Mouse (Mus musculus) stomach, embryonic 16.5 days (tissue): ENCODE measurements at regions not wholly inside any gene's neighbourhood (a gene's known extent, or its start where the extent isn't known, plus 50 kb on each side); places are given as distances from the start of the nearest gene placed in this dataset.

Experiments
- ATAC-seq: fragments of 200-750 bp; cut with Nextera tagmentation; 2 replicates; pipeline ENCODE4 v1.8.0; 2017; ENCODE audit warnings: moderate number of reproducible peaks, moderate TSS enrichment; ENCODE audit not compliant: insufficient read depth, low FRiP score
- H3K27ac ChIP-seq: fragments of 300-500 bp; sonication (generic); 2 replicates; pipeline ENCODE4 v1.5.1; 2014; ENCODE audit warnings: low read length
- H3K27me3 ChIP-seq: fragments of 300-500 bp; sonication (generic); 2 replicates; pipeline ENCODE4 v1.6.1; 2014; ENCODE audit warnings: low read length, control low read depth, mixed read lengths; ENCODE audit not compliant: control insufficient read depth, insufficient read depth
- H3K36me3 ChIP-seq: fragments of 300-500 bp; sonication (generic); 2 replicates; pipeline ENCODE4 v1.6.1; 2014; ENCODE audit warnings: low read length; ENCODE audit not compliant: control insufficient read depth, insufficient read depth
- H3K4me1 ChIP-seq: fragments of 300-500 bp; sonication (generic); 2 replicates; pipeline ENCODE4 v1.6.1; 2014; ENCODE audit warnings: low read length, control low read depth, mixed read lengths; ENCODE audit not compliant: control insufficient read depth, insufficient read depth
- H3K4me2 ChIP-seq: fragments of 300-500 bp; sonication (generic); 2 replicates; pipeline ENCODE4 v1.6.1; 2014; ENCODE audit warnings: low read depth, low read length, mixed read lengths
- H3K4me3 ChIP-seq: fragments of 300-500 bp; sonication (generic); replicated peaks from 2 replicates; pipeline ENCODE4 v1.5.1; 2014; ENCODE audit warnings: mild to moderate bottlenecking, low read length
- H3K9ac ChIP-seq: fragments of 300-500 bp; sonication (generic); 2 replicates; pipeline ENCODE4 v1.6.1; 2014; ENCODE audit warnings: low read length
- H3K9me3 ChIP-seq: fragments of 300-500 bp; sonication (generic); replicated peaks from 2 replicates; pipeline ENCODE4 v1.6.1; 2016; ENCODE audit warnings: low read length, control low read depth; ENCODE audit not compliant: control insufficient read depth
- WGBS: fragments of 180-500 bp; shearing (Covaris S2); extraction: QIAGEN DNeasy Blood & Tissue Kit; methylation state at CpG from one replicate; pipeline ENCODE4 v1.1.7; 2014; 5-methylcytosine and 5-hydroxymethylcytosine counted together

DNA sequence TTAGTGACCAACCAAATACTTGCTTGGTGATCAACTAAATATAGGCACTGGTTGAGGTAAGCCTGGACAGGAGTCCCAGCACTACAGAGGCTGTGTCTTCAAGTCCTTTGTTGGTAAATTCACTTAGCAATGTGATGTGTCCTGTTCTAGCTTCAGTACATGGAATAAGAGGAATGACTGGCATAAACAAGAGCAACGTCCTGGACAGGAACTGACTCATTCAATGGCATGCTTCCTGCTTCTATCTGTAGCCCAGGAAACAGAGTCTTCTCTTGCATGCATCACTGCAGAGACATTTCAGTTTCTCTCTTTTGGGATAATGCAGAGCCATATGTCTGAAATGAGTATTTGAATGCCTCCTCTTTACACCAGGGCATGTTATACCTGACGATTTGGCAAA is 151.4 kb upstream of the Gm15294 start:
- Histone ChIP-seq H3K27me3 (peaks cover 8% of the 10 kb centered on the region; the same call in 1 of the 2 replicates), H3K9ac (no peak overlapping the region), H3K27ac (no peak overlapping the region), H3K36me3 (no peaks in the 10 kb centered on the region), H3K4me2 (no peak overlapping the region), H3K4me1 (no peaks in the 10 kb centered on the region), H3K4me3 (no peak overlapping the region), H3K9me3 (no peaks in the 10 kb centered on the region)
- no peak for ATAC-seq
- 50% methylated on average over 2 of the region's 2 CpGs for WGBS

DNA sequence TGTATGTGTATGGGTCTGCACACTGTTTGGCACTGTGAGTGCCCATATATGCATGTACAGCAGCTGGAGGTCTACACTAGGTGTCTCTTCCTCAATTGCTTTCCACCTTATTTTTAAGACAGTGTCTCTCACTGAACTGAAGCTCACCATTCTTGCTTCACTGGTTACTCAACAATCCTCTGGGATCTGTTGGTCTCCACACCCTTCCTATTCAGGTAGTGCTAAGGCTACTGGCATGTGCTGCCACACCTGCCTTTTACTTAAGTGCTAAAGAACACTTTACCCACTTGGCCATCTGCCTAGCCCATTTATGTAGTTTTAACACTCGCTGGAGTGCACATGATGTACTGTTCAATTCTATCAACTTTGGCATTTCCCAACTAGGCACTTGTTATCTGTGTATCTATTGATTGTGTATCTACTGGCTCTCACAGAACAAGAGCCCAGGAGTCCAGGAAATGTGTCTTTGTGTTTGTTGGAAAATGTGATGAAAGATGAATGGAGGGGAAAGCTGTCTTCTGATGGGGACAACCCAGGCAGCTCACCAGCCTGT is 123.3 kb upstream of the Gm15294 start:
- H3K9me3 ChIP-seq, result no peaks in the 10 kb centered on the region
- ATAC-seq, result peak; percentile 75; the same call in 1 of the 2 replicates
- H3K4me1 ChIP-seq, result no peaks in the 10 kb centered on the region
- H3K27ac ChIP-seq, result peak overlapping the region; percentile 33; the same call in 1 of the 2 replicates
- no peak overlapping the region for H3K4me3 ChIP-seq
- H3K4me2 ChIP-seq, result no peak overlapping the region
- H3K9ac ChIP-seq, result no peak overlapping the region
- no peaks in the 10 kb centered on the region; the same call in 1 of the 2 replicates for H3K27me3 ChIP-seq
- H3K36me3 ChIP-seq, result no peaks in the 10 kb centered on the region
- 24% methylated on average over 1 of the region's 1 CpGs for WGBS
